Mouse (Mus musculus) heart, embryonic 11.5 days (tissue): ENCODE data around the gene 4930503B20Rik. TPM values are rescaled to one million over a fixed set of nuclear protein-coding genes. Genes with fewer than 3 reads are reported as not detected.

Experiments
- ATAC-seq: fragments of 200-750 bp; cut with Nextera tagmentation; replicated peaks from 2 replicates; pipeline ENCODE4 v1.8.0; 2017; ENCODE audit warnings: moderate library complexity; ENCODE audit not compliant: insufficient number of reproducible peaks, low FRiP score, low TSS enrichment
- H3K27ac ChIP-seq: fragments of 300-500 bp; sonication (generic); 2 replicates; pipeline ENCODE4 v1.5.1; 2014; ENCODE audit warnings: mild to moderate bottlenecking, low read depth, low read length
- H3K27me3 ChIP-seq: fragments of 300-500 bp; sonication (generic); 2 replicates; pipeline ENCODE4 v1.6.1; 2014; ENCODE audit warnings: mild to moderate bottlenecking, low read length, mixed read lengths; ENCODE audit not compliant: control insufficient read depth, insufficient read depth
- H3K36me3 ChIP-seq: fragments of 300-500 bp; sonication (generic); 2 replicates; pipeline ENCODE4 v1.6.1; 2014; ENCODE audit warnings: mild to moderate bottlenecking, low read length, moderate library complexity, mixed read lengths; ENCODE audit not compliant: control insufficient read depth, insufficient read depth
- H3K4me1 ChIP-seq: fragments of 300-500 bp; sonication (generic); 2 replicates; pipeline ENCODE4 v1.6.1; 2014; ENCODE audit warnings: low read length; ENCODE audit not compliant: control insufficient read depth, insufficient read depth
- H3K4me2 ChIP-seq: fragments of 300-500 bp; sonication (generic); 2 replicates; pipeline ENCODE4 v1.6.1; 2014; ENCODE audit warnings: mild to moderate bottlenecking, moderate library complexity
- H3K4me3 ChIP-seq: fragments of 300-500 bp; sonication (generic); 2 replicates; pipeline ENCODE4 v1.5.1; 2014; ENCODE audit warnings: low read depth, low read length
- H3K9ac ChIP-seq: fragments of 300-500 bp; sonication (generic); 2 replicates; pipeline ENCODE4 v1.6.1; 2014; ENCODE audit warnings: mild to moderate bottlenecking, low read depth, low read length, moderate library complexity
- H3K9me3 ChIP-seq: fragments of 300-500 bp; sonication (generic); replicated peaks from 2 replicates; pipeline ENCODE4 v1.6.1; 2016; ENCODE audit warnings: low read length; ENCODE audit not compliant: control insufficient read depth
- WGBS: fragments of 180-500 bp; shearing (Covaris S2); extraction: QIAGEN DNeasy Blood & Tissue Kit; methylation state at CpG from one replicate; pipeline ENCODE4 v1.1.7; 2014; ENCODE audit not compliant: insufficient replicate concordance; 5-methylcytosine and 5-hydroxymethylcytosine counted together
- polyA plus RNA-seq: library from polyadenylated mRNA; unstranded; fragments of >200 nt; fragmentation: Nextera tagmentation; extraction: Ambion mirVana; gene quantifications from 2 replicates; pipeline ENCODE4 v1.2.1, GENCODE M21; 2014

Gene 4930503B20Rik
- polyA plus RNA-seq, 1 experiment from 2014 or later, result not detected

- H3K4me1 ChIP-seq, result peaks cover 3% of the 10 kb centered on the region
- H3K27me3 ChIP-seq, result no peaks in the 10 kb centered on the region
- no peak for ATAC-seq
- no peaks in the 10 kb centered on the region for H3K9me3 ChIP-seq
- H3K4me3 ChIP-seq, result no peak overlapping the region
- H3K27ac ChIP-seq, result no peak overlapping the region
- H3K9ac ChIP-seq, result no peak overlapping the region
- 86% methylated on average over 5 of the region's 5 CpGs for WGBS
- no peaks in the 10 kb centered on the region for H3K36me3 ChIP-seq
- H3K4me2 ChIP-seq, result no peak overlapping the region
Measured at GRCm38 (mm10) chr3:146659321-146659720, 8.2 kb upstream of the 4930503B20Rik start.

DNA sequence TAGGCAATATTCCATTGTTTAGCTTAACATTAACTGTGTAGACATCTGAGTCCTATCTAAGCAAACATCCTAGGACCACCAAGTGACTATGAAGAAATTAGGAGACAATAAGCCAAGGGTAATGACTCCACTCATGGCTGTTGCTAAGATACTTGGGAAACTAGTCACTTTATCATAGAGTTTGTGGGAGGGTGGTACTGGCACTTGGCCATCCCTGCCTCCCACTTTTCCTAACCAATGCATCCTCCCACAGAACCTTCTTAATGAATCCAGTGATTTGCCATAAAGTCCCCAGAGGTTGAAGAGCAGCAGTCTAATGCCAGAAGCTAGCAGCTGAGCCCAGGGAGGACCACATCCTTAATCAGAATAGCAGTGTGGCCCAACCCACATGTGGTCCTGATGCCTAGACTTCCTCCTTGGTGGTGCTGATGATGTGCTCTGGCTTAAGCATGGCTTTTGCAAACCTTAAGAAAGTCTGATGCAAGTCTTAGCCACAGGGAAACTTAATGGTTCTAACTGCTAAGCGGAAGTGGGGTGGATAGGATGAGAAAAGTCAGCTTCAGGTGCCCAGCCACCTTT, 7.0 kb upstream of the 4930503B20Rik start:
- ATAC-seq, result no peak
- WGBS, result 81% methylated on average over 1 of the region's 1 CpGs

DNA sequence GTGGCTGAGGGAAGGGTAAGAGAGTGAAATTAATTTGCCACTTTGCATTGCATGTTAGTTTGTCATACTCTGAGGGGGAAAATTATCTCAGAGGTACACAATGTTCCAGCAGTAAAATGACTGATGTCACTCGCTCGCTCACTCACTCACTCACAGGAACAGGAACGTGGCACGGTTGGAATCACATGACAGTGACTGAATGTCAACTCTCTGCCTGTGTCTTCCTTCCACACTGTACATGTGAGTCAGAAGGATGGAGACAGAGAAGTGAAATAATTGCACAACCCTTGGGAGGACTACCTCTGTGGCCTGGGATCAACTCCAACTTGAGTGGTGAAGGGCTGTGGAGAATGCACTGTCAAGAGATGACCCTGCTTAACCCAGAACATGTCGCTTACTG, 6.3 kb upstream of the 4930503B20Rik start:
- no peaks in the 10 kb centered on the region for H3K27me3 ChIP-seq
- WGBS, result 88% methylated on average over 5 of the region's 5 CpGs
- no peak overlapping the region for H3K9ac ChIP-seq
- no peak for ATAC-seq
- H3K36me3 ChIP-seq, result no peaks in the 10 kb centered on the region
- H3K9me3 ChIP-seq, result no peaks in the 10 kb centered on the region
- no peak overlapping the region for H3K4me3 ChIP-seq
- H3K4me1 ChIP-seq, result peaks cover 9% of the 10 kb centered on the region
- no peak overlapping the region for H3K4me2 ChIP-seq
- no peak overlapping the region for H3K27ac ChIP-seq

More for the DNA sequence above, 7.0 kb upstream of the 4930503B20Rik start:
- no peaks in the 10 kb centered on the region for H3K36me3 ChIP-seq
- H3K27me3 ChIP-seq, result no peaks in the 10 kb centered on the region
- no peak overlapping the region for H3K4me3 ChIP-seq
- H3K4me2 ChIP-seq, result no peak overlapping the region
- H3K9me3 ChIP-seq, result no peaks in the 10 kb centered on the region
- peaks cover 9% of the 10 kb centered on the region for H3K4me1 ChIP-seq
- H3K27ac ChIP-seq, result no peak overlapping the region
- no peak overlapping the region for H3K9ac ChIP-seq

GRCm38 (mm10) chr3:146655111-146655577, 4.0 kb upstream of the 4930503B20Rik start:
- Histone ChIP-seq H3K27me3 (no peaks in the 10 kb centered on the region), H3K9me3 (no peaks in the 10 kb centered on the region), H3K9ac (no peak overlapping the region), H3K4me1 (peaks cover 9% of the 10 kb centered on the region), H3K27ac (peak overlapping the region; percentile 55), H3K4me3 (no peak overlapping the region), H3K36me3 (no peaks in the 10 kb centered on the region), H3K4me2 (no peak overlapping the region)
- peak; percentile 57 for ATAC-seq
- WGBS, result 37% methylated on average over 2 of the region's 2 CpGs

GRCm38 (mm10) chr3:146653692-146654091, 2.6 kb upstream of the 4930503B20Rik start:
- Histone ChIP-seq H3K9me3 (no peaks in the 10 kb centered on the region), H3K4me3 (no peak overlapping the region), H3K36me3 (no peaks in the 10 kb centered on the region), H3K9ac (no peak overlapping the region), H3K27ac (0 out of 2 replicates have a peak overlapping the region, but pooled peaks have one; percentile 31), H3K27me3 (no peaks in the 10 kb centered on the region), H3K4me2 (no peak overlapping the region), H3K4me1 (peaks cover 9% of the 10 kb centered on the region)
- peak; percentile 83 for ATAC-seq
- WGBS, result 29% methylated on average over 6 of the region's 6 CpGs

DNA sequence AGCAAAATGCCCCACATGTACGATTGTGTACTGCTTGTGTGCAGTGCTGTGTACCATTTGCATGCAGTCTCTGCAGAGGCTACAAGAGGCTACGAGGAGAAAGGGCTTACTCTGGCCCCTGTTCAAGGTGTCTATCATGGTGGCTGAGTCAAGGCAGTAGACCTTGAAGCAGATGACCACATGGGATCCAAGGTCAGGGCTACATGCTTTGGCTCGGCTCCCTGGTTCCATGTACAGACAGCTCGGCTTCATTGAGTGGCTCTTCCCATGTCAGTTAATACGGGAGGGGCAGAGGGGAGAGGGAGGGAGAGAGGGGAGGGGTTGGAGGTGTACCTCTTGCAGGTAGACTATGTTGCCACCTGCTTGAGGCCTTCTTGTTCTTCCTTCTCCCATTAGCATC, 1.3 kb upstream of the 4930503B20Rik start:
- WGBS, result 84% methylated on average over 5 of the region's 5 CpGs

DNA sequence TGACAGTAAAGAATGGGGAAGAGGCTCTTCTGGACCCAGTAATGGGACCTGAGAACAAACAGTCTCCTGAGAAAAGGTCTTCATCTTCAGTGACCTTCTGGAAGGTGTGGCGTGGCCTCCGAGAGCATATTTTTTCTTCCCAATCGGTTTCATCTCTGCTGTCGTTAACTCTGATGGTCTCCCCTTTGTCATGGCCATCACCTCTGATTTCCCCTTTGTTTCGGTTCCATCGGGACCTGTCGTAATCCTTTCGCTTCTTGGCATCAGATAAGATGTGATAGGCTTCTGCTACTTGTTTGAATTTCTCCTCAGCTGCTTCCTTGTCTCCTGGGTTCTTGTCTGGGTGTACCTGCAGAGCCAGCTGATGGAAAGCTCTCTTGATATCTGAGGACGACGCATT, 401 bp downstream of the 4930503B20Rik start:
- no peaks in the 10 kb centered on the region for H3K27me3 ChIP-seq
- WGBS, result 82% methylated on average over 10 of the region's 10 CpGs
- no peaks in the 10 kb centered on the region for H3K9me3 ChIP-seq
- no peak for ATAC-seq
- no peaks in the 10 kb centered on the region for H3K36me3 ChIP-seq
- H3K4me3 ChIP-seq, result no peak overlapping the region
- H3K4me1 ChIP-seq, result peaks cover 13% of the 10 kb centered on the region
- no peak overlapping the region for H3K27ac ChIP-seq
- H3K4me2 ChIP-seq, result no peak overlapping the region
- H3K9ac ChIP-seq, result no peak overlapping the region

More for the DNA sequence above, 1.3 kb upstream of the 4930503B20Rik start:
- no peak overlapping the region for H3K4me2 ChIP-seq
- H3K4me3 ChIP-seq, result no peak overlapping the region
- H3K9me3 ChIP-seq, result no peaks in the 10 kb centered on the region
- ATAC-seq, result no peak
- H3K4me1 ChIP-seq, result peaks cover 12% of the 10 kb centered on the region
- H3K9ac ChIP-seq, result no peak overlapping the region
- no peaks in the 10 kb centered on the region for H3K36me3 ChIP-seq
- H3K27ac ChIP-seq, result no peak overlapping the region
- no peaks in the 10 kb centered on the region for H3K27me3 ChIP-seq

GRCm38 (mm10) chr3:146649311-146649894, 1.7 kb downstream of the 4930503B20Rik start:
- no peak for ATAC-seq
- peaks cover 11% of the 10 kb centered on the region for H3K4me1 ChIP-seq

More at GRCm38 (mm10) chr3:146649311-146649894, 1.7 kb downstream of the 4930503B20Rik start:
- H3K4me2 ChIP-seq, result no peak overlapping the region
- no peaks in the 10 kb centered on the region for H3K36me3 ChIP-seq
- no peak overlapping the region for H3K27ac ChIP-seq
- 75% methylated on average over 10 of the region's 10 CpGs for WGBS
- H3K27me3 ChIP-seq, result no peaks in the 10 kb centered on the region
- H3K9me3 ChIP-seq, result no peaks in the 10 kb centered on the region
- no peak overlapping the region for H3K9ac ChIP-seq
- no peak overlapping the region for H3K4me3 ChIP-seq
